ENCODE assay signal across 8 mouse cellular contexts in the genomic region with DNA sequence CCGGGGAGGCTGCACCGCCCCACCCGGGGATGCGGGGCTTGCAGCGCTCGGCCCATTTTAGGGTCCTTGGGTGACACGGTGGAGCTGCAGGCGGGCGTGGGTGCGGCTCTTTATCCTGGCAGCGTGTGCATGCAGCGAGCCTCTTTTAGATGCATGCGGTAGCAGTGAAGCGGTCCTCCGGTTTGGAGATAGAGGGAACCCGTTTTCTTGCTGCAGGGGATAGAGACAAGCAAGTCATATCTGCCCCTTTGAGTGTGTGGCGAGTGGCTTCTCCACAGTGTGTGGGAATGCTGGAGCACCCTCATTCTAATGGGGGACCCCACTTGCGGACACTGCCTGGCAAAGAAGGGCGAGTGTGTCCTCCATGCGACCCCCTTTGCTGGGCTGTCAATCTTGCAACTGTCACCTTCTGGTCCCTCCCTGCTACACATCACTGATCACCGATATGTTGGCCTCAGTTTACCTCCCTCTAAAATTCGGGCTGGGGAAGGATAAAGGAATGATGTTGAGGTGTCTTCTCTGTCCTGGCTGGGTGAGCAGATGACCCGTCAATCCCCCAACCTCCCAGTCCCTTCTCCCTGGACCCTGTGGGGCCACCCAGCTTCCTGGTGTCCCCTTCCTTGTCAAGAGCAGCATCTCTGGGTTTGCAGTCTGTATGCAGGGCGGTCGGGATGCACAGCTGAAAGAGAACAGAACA. TPM values are rescaled to one million over a fixed set of nuclear protein-coding genes. Genes with fewer than 3 reads are reported as not detected.
DNase-seq lines count a peak whose midpoint lies in the region; ATAC-seq and TF ChIP-seq lines count a peak whose summit lies in the region.

No protein-coding gene starts in this region.

- H3K79me3 ChIP-seq in C2C12 (ENCODE audit: low read depth), result peaks cover 43% of the 10 kb centered on the region

- no peak for TF ChIP-seq CTCF in C2C12 (IDR thresholded peaks at IDR 0.05; ENCODE audit: control insufficient read depth, insufficient read depth, insufficient read length)

- peak; percentile 29 to 48 for DNase-seq in cerebellum, postnatal 25 days
- no peak for DNase-seq in cerebellum, adult 11-12 months
- no peak for DNase-seq in liver, embryonic 13.5 days
- DNase-seq in ovary, postnatal 10 days (ENCODE audit: low spot score), result no peak
- no peak for DNase-seq in left cerebral cortex, adult 18-20 months (ENCODE audit: low spot score in 2 of 2)

- H3K9ac ChIP-seq in forebrain, embryonic 13.5 days, result peak overlapping the region; percentile 92
- peak overlapping the region; percentile 85 for H3K9ac ChIP-seq in liver, embryonic 13.5 days

- no peaks in the 10 kb centered on the region for H3K27me3 ChIP-seq in C2C12 (ENCODE audit: control insufficient read depth, insufficient read depth, insufficient read length)
- H3K27me3 ChIP-seq in forebrain, embryonic 13.5 days, result peaks cover 18% of the 10 kb centered on the region
- peaks cover 13% of the 10 kb centered on the region for H3K27me3 ChIP-seq in liver, embryonic 13.5 days

- H3K27ac ChIP-seq in forebrain, embryonic 13.5 days, result peak overlapping the region; percentile 93
- peak overlapping the region; percentile 85 for H3K27ac ChIP-seq in liver, embryonic 13.5 days

- H3K4me2 ChIP-seq in forebrain, embryonic 13.5 days, result peak overlapping the region; percentile 92
- peak overlapping the region; percentile 95 for H3K4me2 ChIP-seq in liver, embryonic 13.5 days

- H3K9me3 ChIP-seq in forebrain, embryonic 13.5 days (replicated peaks), result no peaks in the 10 kb centered on the region
- H3K9me3 ChIP-seq in liver, embryonic 13.5 days (replicated peaks), result no peaks in the 10 kb centered on the region

- WGBS in forebrain, embryonic 13.5 days, result 3% methylated on average over 25 of the region's 25 CpGs
- WGBS in liver, embryonic 13.5 days (ENCODE audit: insufficient replicate concordance), result 2% methylated on average over 25 of the region's 25 CpGs

- peaks cover 49% of the 10 kb centered on the region for H3K4me1 ChIP-seq in forebrain, embryonic 13.5 days
- peaks cover 83% of the 10 kb centered on the region for H3K4me1 ChIP-seq in liver, embryonic 13.5 days (replicated peaks)

- H3K4me3 ChIP-seq in C2C12 (ENCODE audit: insufficient read depth, poor library complexity, severe bottlenecking), result peak overlapping the region; percentile 66
- H3K4me3 ChIP-seq in forebrain, embryonic 13.5 days, result peak overlapping the region; percentile 89
- peak overlapping the region; percentile 76 for H3K4me3 ChIP-seq in liver, embryonic 13.5 days (replicated peaks)

- ATAC-seq in forebrain, embryonic 13.5 days, result no peak; the same call in 1 of the 2 replicates
- ATAC-seq in liver, embryonic 13.5 days (ENCODE audit: low read depth), result no peak
- no peak for ATAC-seq in frontal cortex, adult (ENCODE audit: low TSS enrichment)

- H3K79me2 ChIP-seq in C2C12 (ENCODE audit: control insufficient read depth, insufficient read depth), result peaks cover 55% of the 10 kb centered on the region

- no peaks in the 10 kb centered on the region for H3K36me3 ChIP-seq in C2C12 (ENCODE audit: control insufficient read depth, insufficient read depth)
- peaks cover 14% of the 10 kb centered on the region for H3K36me3 ChIP-seq in forebrain, embryonic 13.5 days (ENCODE audit: poor library complexity, severe bottlenecking)
- H3K36me3 ChIP-seq in liver, embryonic 13.5 days, result no peaks in the 10 kb centered on the region

- peak overlapping the region; percentile 95 for H3ac ChIP-seq in C2C12 (ENCODE audit: control insufficient read depth, insufficient read length, low read depth)

TF ChIP-seq in C2C12, 6 proteins besides CTCF, POLR2A, EP300 and RAD21:
- TF ChIP-seq FOSL1 (IDR thresholded peaks at IDR 0.05; ENCODE audit: insufficient read depth, low read length, poor library complexity, severe bottlenecking) (no peak), MAX (IDR thresholded peaks at IDR 0.05) (no peak), CEBPB (IDR thresholded peaks at IDR 0.05; ENCODE audit: low read depth) (no peak), USF1 (IDR thresholded peaks at IDR 0.05; ENCODE audit: low read depth) (no peak), MYOD1 (IDR thresholded peaks at IDR 0.05; ENCODE audit: control insufficient read depth, insufficient read length, low read depth) (no peak), MYOG (IDR thresholded peaks at IDR 0.05; ENCODE audit: control insufficient read depth, extremely low read depth, insufficient read length) (no peak)

RNA-seq across cellular contexts. Expression of gene Pip5k1c, which starts 0.7 kb away (rescaled TPM):
- 33.3 TPM for polyA plus RNA-seq in C2C12 (2012; fragmentation: generic; extraction: Trizol)
- 73.1 and 87.2 TPM in 2 replicates for polyA plus RNA-seq in forebrain, embryonic 13.5 days (2015; fragmentation: Nextera tagmentation; extraction: Ambion mirVana)
- polyA plus RNA-seq in liver, embryonic 13.5 days (2015; fragmentation: Nextera tagmentation; extraction: Ambion mirVana), result 13.2 and 16.7 TPM in 2 replicates
- 100 to 1,000 TPM; 415 to 417 TPM for total RNA-seq in left cerebral cortex, adult 18-20 months (2021)

RNA-seq across cellular contexts. Expression of gene Tjp3, which starts 2.1 kb away (rescaled TPM):
- not detected for polyA plus RNA-seq in C2C12 (2012; fragmentation: generic; extraction: Trizol)
- polyA plus RNA-seq in forebrain, embryonic 13.5 days (2015; fragmentation: Nextera tagmentation; extraction: Ambion mirVana), result 6.2 and 7.1 TPM in 2 replicates
- 0.35 and 0.43 TPM in 2 replicates for polyA plus RNA-seq in liver, embryonic 13.5 days (2015; fragmentation: Nextera tagmentation; extraction: Ambion mirVana)
- under 1 TPM; 0.16 to 0.23 TPM for total RNA-seq in left cerebral cortex, adult 18-20 months (2021)

RNA-seq across cellular contexts. Expression of gene Apba3, which starts 26.7 kb away (rescaled TPM):
- polyA plus RNA-seq in C2C12 (2012; fragmentation: generic; extraction: Trizol), result 103 TPM
- polyA plus RNA-seq in forebrain, embryonic 13.5 days (2015; fragmentation: Nextera tagmentation; extraction: Ambion mirVana), result 28.6 and 32.3 TPM in 2 replicates
- 24.5 and 26.7 TPM in 2 replicates for polyA plus RNA-seq in liver, embryonic 13.5 days (2015; fragmentation: Nextera tagmentation; extraction: Ambion mirVana)
- 10 to 100 TPM; 36.7 to 42.7 TPM for total RNA-seq in left cerebral cortex, adult 18-20 months (2021)

RNA-seq across cellular contexts. Expression of gene Mrpl54, which starts 26.7 kb away (rescaled TPM):
- polyA plus RNA-seq in C2C12 (2012; fragmentation: generic; extraction: Trizol), result 174 TPM
- polyA plus RNA-seq in forebrain, embryonic 13.5 days (2015; fragmentation: Nextera tagmentation; extraction: Ambion mirVana), result 134 and 135 TPM in 2 replicates
- polyA plus RNA-seq in liver, embryonic 13.5 days (2015; fragmentation: Nextera tagmentation; extraction: Ambion mirVana), result 130 and 134 TPM in 2 replicates
- 10 to 100 TPM; 38.8 to 43.5 TPM for total RNA-seq in left cerebral cortex, adult 18-20 months (2021)

RNA-seq across cellular contexts. Expression of gene Cactin, which starts 27.4 kb away (rescaled TPM):
- 48.1 TPM for polyA plus RNA-seq in C2C12 (2012; fragmentation: generic; extraction: Trizol)
- 39.9 and 42.0 TPM in 2 replicates for polyA plus RNA-seq in forebrain, embryonic 13.5 days (2015; fragmentation: Nextera tagmentation; extraction: Ambion mirVana)
- polyA plus RNA-seq in liver, embryonic 13.5 days (2015; fragmentation: Nextera tagmentation; extraction: Ambion mirVana), result 29.5 and 33.0 TPM in 2 replicates
- 10 to 100 TPM; 30.5 to 34.6 TPM for total RNA-seq in left cerebral cortex, adult 18-20 months (2021)

Comparison
In these comparisons a context has a peak if more than half of its experiments do, and no peak if none do; other contexts are left out.
1. DNase-seq: peak in cerebellum, postnatal 25 days (2 of 2); none in cerebellum, adult 11-12 months (single experiment), liver, embryonic 13.5 days (single experiment), ovary, postnatal 10 days (single experiment) and left cerebral cortex, adult 18-20 months (0 of 2).
2. Peak in every context shown above with its lines, with median percentiles within 50 percentile points of each other: H3K4me3 ChIP-seq.